Mouse (Mus musculus) right cerebral cortex, postnatal 36 days (tissue): Measurements from ENCODE around the gene Olfr159.

Source experiments
- DNase-seq, 2 experiments: peaks; one replicate each; pipeline ENCODE4 v3.0.0; 2022; ENCODE audit warnings: low spot score in 2 of 2, mixed read lengths in 1 of 2

Olfr159 gene

GRCm38 (mm10) chr4:43729794-43730550 lies 40.8 kb downstream of the Olfr159 start, which contains the start of gene Spaar:
Gene Spaar (plus strand): TSS chr4:43730034.
- DNase-seq, result no peak

- DNase-seq, result no peak
These were observed 41.7 kb downstream of the Olfr159 start for GRCm38 (mm10) chr4:43729126-43729525.

- no peak for DNase-seq
These were observed 42.2 kb downstream of the Olfr159 start for GRCm38 (mm10) chr4:43728576-43728954.

GRCm38 (mm10) chr4:43727718-43728575 lies 42.9 kb downstream of the Olfr159 start:
- DNase-seq, result no peak

GRCm38 (mm10) chr4:43726995-43727394 lies 43.8 kb downstream of the Olfr159 start, which contains the start of gene Hrct1:
Gene Hrct1 (plus strand): TSS chr4:43727188.
- DNase-seq, result peak in 1 of 2 experiments; percentile 36

GRCm38 (mm10) chr4:43726228-43726993 lies 44.4 kb downstream of the Olfr159 start:
- DNase-seq, result no peak

GRCm38 (mm10) chr4:43724764-43725163 lies 46.0 kb downstream of the Olfr159 start:
- no peak for DNase-seq

GRCm38 (mm10) chr4:43722191-43722590 lies 48.6 kb downstream of the Olfr159 start:
- no peak for DNase-seq

GRCm38 (mm10) chr4:43720491-43721228 lies 50.1 kb downstream of the Olfr159 start:
- DNase-seq, result no peak
